Mouse (Mus musculus) 3134 (cell line): ENCODE measurements around the gene Cln3.

Experiments used
- DNase-seq: peaks from one replicate; pipeline ENCODE4 v3.0.0-alpha.2; 2011; ENCODE audit warnings: low spot score; ENCODE audit not compliant: insufficient read length; ENCODE audit errors: extremely low read depth

Gene Cln3

DNA sequence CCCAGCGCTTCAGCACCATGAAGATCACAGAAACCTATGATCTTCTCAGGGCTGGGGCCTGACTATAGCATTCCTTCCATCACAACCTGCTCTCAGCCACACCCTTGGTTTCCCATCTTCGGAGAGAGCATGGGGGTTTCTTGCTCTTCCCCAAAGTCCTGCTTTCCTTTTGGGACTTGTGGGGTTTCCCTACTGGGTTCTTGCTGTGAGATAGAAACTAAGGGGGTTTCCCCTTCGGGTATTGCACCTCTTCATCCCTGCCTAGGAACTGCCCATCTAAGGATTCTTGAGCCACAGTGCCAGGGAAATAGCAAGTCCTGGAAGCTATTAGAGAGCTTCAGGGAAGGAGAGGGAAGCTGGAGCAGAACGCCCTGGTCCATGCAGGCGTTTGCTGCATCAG is 10.3 kb upstream of the Cln3 start:
- DNase-seq = no peak

DNA sequence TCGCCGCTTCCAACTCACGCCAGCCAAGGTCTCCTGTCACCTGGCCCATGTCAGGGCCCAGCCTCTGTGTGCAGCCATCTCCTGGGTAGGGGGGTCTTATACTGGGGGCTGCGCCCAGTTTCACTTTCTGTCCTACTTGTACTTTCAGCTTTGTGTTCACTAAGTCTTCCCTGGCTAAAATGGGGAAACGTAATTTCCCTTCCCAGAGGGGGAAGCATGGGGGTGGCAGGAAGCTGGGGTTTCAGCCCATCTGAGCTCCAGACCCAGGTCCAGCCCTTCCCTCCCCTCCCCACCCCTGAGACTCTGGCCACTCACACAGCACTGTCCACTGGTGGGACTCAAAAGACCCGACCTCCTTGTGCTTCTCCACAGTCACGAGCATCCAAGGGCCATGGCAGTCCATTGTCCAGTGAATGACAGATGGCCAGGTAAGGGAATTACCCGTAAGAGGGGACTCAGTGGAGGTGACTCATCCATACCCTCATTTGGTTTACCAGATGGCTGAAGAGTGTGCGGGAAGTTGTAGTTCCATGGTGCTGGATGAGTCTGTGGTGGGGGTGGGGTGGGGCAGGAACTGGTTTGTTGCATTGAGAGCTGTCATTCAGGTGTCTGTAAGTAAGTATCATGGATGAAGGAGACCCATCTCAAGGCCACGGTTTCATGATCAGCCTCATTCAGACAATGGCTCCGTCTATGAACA is 9.4 kb upstream of the Cln3 start, which contains the start of gene Il27:
Gene Il27, minus strand, starts transcription at position 80 of the 700 bp plus-strand sequence.
- DNase-seq = no peak

DNA sequence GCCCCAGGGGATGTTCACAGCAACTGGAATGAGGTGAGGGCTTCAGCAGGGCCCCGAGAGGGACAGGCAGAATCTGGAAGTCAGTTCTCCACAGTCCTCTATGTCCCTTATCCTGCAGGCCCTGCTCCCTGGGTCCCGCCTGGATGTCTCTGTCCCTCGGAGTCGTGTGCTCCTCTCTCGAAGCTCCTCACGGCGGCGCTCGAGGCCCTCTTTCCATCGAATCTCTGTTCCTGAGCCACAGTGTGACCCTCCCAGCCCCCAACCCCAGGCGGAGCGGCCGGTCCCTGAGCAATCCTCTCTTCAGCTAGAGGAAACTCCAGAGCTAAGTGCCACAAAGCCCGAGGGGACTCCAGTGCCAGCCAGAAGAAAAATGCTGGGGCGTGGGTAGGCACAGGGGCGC is 2.2 kb upstream of the Cln3 start:
- DNase-seq = peak; percentile 68

DNA sequence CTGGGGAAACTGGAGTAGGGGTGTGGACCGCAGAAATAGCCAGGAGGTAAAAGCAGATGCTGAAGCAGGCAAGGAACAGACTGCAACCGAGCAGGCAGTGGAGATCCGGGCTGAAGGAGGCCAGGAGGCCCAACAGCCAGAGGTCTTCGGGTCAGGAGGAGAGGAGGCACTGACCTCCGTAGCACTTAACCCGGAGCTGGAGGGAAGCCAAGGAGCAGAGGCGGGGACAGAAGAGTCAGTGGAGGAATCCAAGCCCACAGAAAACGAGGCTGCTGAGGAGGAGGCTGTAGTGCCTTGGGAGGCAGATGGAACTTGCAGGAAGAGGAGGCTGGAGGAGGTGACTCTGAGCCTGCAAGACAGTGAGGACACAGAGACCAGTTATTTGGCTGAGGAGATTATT is 1.2 kb upstream of the Cln3 start:
- DNase-seq = peak; percentile 25

DNA sequence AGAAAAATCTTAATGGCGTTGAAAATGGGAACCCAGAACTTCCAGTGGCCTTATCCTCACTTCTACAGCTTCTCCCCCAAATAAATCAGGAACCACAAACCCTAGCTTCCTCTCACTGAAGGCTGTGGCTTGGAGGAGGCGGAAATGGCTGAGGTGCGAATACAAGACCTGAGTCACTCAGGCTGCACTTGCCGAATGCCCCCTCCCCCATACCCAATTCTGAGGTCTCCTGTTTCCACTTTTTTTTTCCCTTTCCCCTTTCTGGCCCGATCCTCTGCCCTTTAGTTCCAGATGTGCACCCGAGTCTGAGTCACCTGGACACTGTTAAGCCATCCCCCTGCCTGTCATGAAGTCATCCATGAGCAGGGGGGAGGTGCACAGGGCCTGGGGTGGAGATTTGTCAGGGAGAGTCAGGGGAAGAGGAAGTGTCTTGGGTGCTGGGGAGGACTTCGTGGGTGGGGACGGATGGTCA is 1.1 kb downstream of the Cln3 start, which contains the start of gene Apobr:
Gene Apobr, plus strand, starts transcription at position 437 of the 472 bp plus-strand sequence.
- DNase-seq = no peak

DNA sequence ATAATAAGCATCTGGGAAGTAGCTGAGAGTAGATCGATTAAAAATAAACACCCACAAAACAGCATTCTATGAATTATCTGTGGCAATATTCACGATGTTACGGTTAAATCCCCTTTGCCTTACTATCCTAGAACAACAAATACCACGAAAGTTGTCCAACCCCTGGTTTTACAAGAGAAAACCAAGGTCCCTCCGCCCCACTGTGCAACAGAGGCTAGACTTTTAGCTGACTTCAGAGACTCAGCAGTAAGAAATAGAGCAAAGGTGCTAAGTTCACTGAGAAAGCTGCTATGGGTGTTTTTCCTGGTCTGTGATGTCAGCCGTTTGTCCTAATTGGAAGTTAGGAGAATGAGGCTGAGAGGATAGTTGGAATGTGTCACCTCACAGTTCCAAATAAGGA is 1.9 kb downstream of the Cln3 start:
- DNase-seq = no peak

DNA sequence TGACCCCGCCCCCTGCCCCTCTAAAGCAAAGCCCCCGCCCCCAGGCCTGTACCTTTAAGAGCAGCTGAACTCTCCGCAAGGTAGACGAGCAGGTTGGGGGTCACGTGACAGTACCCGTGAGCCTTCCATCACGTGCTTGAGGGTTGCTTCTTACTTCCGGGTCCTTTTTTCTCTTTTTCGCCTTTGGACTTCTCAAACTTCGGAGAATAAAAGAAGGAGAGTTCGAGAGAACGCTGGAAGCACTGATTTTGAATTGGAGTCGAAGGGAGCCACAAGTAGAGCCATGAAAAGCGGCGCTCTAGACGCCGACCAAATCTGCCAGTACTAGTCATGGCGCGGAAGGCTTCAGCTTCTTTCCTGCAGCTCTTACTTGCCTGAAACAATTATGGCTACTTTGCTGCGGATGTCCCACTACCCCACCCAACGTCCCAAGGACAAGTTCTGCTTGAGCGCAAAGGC is 2.3 kb downstream of the Cln3 start:
- DNase-seq = peak; percentile 63

DNA sequence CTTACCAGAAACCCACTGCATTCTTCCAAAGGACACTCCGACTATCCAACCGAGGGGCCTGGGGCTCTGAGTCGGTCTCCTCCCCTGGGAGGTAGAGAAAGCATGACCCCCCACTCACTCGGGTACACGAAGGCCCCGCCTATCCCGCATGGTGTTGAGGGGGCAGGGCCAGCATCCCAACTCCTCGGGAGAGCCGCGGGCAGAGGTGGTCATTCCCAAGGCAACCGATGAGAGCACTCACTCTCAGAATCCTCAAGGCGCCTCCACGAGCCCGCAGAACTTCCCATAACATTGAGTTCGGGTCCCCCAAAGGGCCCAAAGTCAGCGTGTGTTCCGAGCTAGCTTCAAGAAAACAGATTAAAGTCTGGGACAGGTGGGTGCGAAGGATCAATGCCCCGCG is 2.9 kb downstream of the Cln3 start:
- no peak for DNase-seq

DNA sequence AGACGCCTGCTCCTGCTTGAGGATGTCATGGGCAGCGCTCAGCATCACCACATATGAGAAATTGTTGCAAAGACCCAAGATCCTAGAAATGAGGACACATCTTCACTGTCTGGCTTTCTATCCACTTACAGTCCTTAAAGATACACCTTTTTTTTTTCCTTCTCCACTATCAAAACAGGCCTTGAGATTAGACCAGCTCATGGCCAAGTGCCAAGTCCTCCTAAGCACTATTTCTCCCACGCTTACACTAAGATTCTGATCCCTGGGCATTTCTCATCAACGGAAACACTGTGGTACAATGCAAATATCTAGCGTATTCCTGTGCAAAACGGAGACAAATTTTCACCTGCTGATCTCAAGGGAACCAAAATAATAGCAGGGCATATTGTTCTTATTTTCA is 4.0 kb downstream of the Cln3 start:
- no peak for DNase-seq

DNA sequence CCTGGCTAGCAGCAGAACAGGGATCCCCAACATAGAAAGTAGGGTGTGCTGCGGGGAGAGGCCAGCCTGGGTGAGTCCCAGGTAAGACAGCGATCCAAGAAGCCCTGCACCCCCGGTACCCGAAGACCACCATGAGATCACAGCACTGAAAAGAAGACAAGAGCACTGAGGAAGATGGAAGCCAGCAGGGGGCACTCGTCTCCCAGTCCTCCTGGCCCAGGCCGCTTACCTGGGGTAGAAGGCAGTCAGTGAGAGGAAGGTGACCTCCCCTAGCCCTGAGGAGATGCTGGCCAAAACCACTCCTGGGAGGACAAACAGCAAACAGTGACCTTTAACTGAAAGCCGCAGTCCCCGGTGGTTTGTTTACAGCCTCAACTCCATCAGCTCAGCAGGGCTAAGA is 6.4 kb downstream of the Cln3 start:
- DNase-seq = peak; percentile 39

DNA sequence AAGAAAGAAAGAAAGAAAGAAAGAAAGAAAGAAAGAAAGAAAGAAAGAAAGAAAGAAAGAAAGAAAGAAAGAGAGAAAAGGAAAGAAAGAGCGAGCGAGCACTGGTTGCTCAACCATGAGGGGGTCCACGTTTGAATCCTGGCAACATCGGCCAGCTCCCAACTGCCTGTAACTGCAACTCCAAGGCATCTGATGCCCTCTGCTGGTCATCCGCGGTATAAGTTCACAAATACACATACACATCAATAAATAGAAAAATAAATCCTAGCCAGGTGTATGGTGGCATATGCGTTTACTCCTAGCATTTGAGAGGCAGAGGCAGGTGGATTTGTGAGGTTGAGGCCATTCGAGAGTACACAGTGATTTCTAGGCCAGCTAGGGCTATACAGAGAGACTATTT is 8.7 kb downstream of the Cln3 start:
- DNase-seq = no peak

DNA sequence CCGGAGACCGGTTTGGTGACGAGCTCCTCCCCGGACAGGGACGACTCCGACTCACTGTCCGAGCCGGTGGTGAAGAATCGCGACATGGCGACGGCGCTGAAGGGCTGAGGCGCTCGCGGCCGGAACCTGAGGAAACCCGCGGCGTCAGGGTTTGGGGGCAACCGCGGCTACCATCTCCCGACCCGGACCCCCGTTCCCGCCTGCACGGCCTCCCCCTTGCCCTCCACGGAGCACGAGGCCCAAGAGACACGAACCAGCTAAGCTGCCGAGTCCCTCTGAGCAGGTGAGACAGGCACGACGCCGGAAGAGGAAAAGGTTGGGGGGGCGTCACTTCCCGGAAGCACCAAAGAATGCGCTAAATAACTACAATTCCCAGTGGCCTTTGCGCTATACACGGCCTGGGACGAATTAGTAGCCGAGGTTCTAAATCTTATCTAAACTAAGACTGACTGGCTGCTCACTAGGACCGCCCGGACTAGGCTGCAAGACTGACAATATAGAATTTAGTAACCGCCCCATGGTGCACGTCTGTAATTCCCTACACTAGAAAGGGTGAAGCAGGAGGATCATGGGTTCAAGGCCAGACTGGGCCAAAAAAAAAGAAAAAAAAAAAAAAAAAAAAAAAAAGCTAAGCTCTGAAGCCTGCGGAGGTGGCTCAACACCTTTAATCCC is 19.4 kb downstream of the Cln3 start, which contains the start of gene Eif3c:
Gene Eif3c, minus strand, starts transcription at position 318 of the 672 bp plus-strand sequence.
- peak; percentile 84 for DNase-seq

DNA sequence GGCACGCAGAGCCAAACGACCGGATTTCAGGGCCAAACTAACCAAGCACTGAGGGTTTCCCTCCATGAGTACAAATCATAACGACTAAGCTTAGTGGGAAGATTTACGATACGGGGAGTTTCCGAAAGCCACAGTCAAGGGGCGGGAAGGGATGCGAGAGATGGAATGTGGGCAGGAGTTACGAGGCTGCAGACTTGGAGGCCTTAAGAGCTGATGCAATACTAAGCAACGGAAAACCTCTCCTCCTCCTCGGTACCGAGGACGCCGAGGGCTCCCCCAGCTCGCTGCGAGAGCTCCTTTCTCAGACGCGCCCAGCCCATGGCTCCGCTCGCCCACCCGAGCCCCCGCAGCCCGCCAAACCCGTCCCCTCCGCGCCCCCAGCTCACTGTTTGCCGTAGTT is 19.9 kb downstream of the Cln3 start:
- peak; percentile 81 for DNase-seq

DNA sequence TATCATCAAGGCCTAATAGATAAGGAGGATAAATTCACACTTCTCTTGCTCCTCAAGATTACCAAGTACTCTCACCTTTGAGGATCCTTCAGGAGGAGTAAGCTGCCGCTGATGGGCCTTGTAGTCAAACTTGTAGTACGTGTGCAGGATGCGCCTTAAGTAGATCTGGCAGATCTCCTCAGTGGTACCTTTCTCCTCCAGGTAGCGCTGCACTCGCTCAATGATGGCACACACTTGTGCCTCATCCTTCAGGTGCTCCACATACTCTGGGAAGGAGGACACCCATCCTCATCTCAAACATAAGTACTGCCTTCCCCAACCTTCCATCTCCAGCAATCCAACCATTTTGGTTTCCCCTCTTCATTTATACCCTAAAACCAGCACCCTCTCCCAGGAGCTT is 29.0 kb downstream of the Cln3 start:
- no peak for DNase-seq

DNA sequence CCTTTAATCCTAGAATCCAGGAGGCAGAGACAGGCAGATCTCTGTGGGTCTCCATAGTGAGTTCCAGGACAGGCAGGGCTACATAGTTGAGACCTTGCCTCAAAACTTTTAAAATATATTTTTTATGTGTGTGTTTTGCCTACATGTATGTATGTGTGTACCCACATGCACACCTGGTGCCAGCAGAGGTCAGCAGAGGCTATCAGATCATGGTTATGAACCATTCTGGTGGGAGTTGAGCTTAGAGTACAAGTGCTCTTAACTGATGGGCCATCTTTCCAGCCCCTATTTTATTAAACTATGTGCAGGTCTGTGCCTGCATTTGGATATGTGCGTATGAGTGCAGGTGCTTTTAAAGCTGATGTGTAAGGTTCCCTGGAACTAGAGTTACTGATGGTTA is 30.8 kb downstream of the Cln3 start:
- no peak for DNase-seq

DNA sequence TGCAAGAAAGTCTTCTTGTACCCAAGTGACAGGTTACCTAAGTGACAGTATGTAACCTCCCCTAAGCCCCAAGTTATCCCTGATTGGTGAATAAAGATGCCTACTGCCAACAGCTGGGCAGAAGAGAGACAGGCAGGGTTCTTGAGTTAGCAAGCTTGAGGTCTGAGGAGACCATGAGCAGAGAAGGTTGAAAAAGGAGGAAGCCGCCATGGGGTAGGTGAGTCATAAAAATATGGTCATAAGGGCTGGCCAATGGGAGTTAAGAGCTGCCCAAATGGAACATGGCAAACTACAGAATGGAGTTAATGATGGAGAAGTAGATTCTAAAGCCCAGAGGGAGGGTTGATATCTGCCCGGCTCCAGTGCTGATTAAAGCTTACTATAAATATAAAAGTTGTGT is 40.0 kb downstream of the Cln3 start:
- DNase-seq = no peak

DNA sequence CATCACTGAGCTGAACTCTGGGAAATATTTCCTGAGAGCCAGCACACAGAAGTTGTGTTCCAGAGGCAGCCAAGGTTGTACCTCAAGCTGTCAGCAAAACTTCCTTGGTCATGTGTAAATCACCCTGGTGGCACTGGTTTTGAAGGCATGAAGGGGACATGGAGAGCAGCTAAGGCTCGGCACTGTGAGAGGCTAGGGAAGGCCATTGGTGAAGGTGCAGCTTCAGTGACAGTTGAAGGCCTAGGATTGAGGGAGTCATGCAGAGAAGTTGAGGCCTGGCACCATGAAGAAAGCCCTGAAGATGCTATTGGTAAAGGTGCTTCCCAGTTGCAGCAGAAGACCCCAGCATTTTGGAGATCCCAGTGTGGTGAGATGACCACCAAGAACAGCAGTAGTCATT is 44.0 kb downstream of the Cln3 start:
- DNase-seq = no peak

DNA sequence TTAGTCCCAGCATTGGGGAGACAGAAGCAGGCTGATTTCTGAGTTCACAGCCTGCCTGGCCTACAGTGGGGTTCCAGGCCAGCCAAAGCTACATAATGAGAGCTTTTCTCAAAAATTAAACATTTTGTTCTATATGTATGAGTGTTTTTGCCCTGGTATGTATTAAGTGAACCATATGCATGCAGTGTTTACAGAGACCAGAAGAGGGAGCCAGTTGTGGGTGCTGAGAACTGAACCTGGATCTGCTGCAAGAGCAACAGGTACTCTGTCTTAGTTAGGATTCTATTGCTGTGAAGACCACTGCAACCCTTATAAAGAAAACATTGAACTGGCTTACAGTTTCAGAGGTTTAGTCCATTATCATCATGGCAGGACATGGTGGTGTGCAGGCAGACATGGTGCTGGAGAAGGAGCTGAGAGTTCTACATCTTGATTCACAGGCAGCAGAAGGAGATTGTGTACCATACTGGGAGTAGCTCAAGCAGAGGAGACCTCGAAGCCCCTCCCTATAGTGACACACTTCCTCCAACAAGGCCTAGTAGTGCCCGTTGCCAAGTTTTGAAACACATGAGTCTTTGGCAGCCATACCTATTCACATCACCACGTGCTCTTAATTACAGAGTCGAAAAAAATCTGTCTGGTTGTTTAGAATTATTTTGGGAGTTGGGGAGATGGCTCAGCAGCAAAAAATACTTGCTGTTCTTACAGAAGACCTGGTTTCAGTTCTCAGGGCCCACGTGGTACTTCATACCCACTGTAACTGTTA is 47.6 kb downstream of the Cln3 start:
- peak; percentile 23 for DNase-seq

DNA sequence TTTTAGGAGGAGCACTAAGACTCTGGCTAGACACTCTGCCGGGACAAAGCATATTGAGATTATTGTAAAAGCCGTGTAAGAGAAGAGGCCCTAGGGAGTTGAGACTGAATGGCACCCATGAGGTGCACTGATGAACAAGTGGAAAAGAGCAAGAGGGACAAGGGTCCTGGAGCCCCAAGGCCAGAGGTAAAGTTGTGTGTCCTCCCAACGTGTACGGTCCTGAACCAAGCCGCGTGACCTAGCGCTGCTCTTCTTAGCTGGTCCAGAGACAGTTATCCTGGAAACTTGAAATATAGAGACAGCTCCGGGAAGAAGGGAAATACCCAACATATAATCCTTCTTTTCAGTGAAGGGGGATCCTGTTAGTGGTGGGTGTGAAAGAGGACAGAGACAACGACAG is 49.2 kb downstream of the Cln3 start:
- no peak for DNase-seq

DNA sequence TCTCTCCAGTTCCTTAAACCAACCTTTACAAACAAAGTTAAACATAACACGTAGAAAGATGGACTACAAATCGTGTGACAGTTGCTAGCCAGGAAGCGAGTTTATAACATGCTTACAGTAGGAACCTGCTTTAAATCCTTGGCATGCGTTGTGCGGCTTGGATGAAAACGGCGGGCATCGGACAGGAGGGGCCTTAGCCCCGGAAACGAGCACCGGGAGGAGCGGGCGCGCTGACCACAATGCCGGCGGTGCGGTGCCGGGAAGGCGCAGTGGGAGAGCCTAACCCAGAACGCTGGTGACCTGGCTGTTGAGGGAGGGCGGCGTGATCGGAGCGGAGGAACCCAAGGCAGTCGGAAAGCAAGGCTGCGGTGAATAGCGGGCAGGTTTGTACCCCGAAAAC is 49.9 kb downstream of the Cln3 start:
- DNase-seq = no peak

DNA sequence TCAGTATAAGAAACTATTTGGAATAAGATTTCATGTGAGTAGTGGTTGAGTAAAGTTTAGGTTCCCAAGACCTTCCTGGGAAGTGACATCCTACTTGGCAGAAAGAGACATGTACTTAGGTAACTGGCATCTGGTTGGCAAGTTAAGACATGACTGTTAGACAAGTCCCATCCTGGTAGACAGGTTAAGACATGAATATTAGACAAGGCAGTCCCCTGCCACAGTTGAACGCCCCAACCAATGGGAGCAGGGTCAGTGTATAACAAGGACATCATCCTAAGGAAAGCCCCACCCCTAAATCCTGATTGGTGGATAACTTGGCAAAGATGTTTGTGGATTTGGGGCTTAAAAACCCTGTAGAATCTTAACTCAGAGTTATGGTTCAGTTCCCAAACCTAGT is 52.2 kb downstream of the Cln3 start:
- DNase-seq = no peak
